ENCODE assay signal across 20 mouse cellular contexts in genomic region chr17:50687670-50688069, GRCm38 (mm10).
DNase-seq lines count a peak whose midpoint lies in the region; ATAC-seq and TF ChIP-seq lines count a peak whose summit lies in the region.
"Had no signal": no experiment of that assay in that cellular context is flagged by ENCODE, and none has a peak within 500 bp of the region (broad histone marks: within the 10 kb centered on the region; RNA-seq: fewer than 3 reads in every experiment).

No protein-coding gene starts in this region.

- intact Hi-C loops in gastrocnemius, adult 2 months (cut with DNase I) = no loop called here
- intact Hi-C loops in gastrocnemius, postnatal 36 days (cut with DNase I) = loop anchor here (5.0 kb wide), 1 partner anchor 180 kb away; the partner anchor contains the start of gene Plcl2

- no peak for TF ChIP-seq POLR2A in liver, adult 2 months (IDR thresholded peaks at IDR 0.05; ENCODE audit: extremely low read depth, insufficient read depth, low read length)

- no peak overlapping the region for H3K4me2 ChIP-seq in liver, embryonic 11.5 days
- H3K4me2 ChIP-seq in liver, postnatal 0 days (ENCODE audit: low read depth, low read length) = no peak overlapping the region
- H3K4me2 ChIP-seq in midbrain, embryonic 11.5 days = no peak overlapping the region
- no peak overlapping the region for H3K4me2 ChIP-seq in midbrain, embryonic 13.5 days (replicated peaks)

- H3K36me3 ChIP-seq in liver, adult 2 months (ENCODE audit: control insufficient read depth, insufficient read depth, low read length) = no peaks in the 10 kb centered on the region
- no peaks in the 10 kb centered on the region for H3K36me3 ChIP-seq in liver, embryonic 11.5 days (ENCODE audit: control insufficient read depth, insufficient read depth, low read length)
- no peaks in the 10 kb centered on the region; the same call in none of the 2 replicates for H3K36me3 ChIP-seq in liver, postnatal 0 days (replicated peaks; ENCODE audit: insufficient read depth, low read length)
- H3K36me3 ChIP-seq in midbrain, embryonic 11.5 days (ENCODE audit: control insufficient read depth, insufficient read depth, low read length) = no peaks in the 10 kb centered on the region
- H3K36me3 ChIP-seq in midbrain, embryonic 13.5 days = peaks cover 16% of the 10 kb centered on the region
- H3K36me3 ChIP-seq: G1E had no signal

- ATAC-seq in liver, embryonic 11.5 days (replicated peaks; ENCODE audit: low FRiP score) = no peak
- ATAC-seq in liver, postnatal 0 days = no peak
- ATAC-seq in midbrain, embryonic 11.5 days (ENCODE audit: low FRiP score) = no peak
- ATAC-seq in midbrain, embryonic 13.5 days = no peak
- ATAC-seq: activated CD4-positive, CD25-positive, alpha-beta regulatory T cell, adult 4 months; CD4-positive, CD25-positive, alpha-beta regulatory T cell, adult 4 months; Patski had no signal

- no peaks in the 10 kb centered on the region for H3K9me3 ChIP-seq in liver, embryonic 11.5 days (ENCODE audit: control insufficient read depth, low read length)
- no peaks in the 10 kb centered on the region for H3K9me3 ChIP-seq in liver, postnatal 0 days (ENCODE audit: low read length)
- no peaks in the 10 kb centered on the region for H3K9me3 ChIP-seq in midbrain, embryonic 11.5 days (ENCODE audit: control insufficient read depth, low read length)
- H3K9me3 ChIP-seq in midbrain, embryonic 13.5 days = no peaks in the 10 kb centered on the region

- TF ChIP-seq CTCF in gastrocnemius, adult 2 months (IDR thresholded peaks at IDR 0.05) = no peak
- no peak for TF ChIP-seq CTCF in liver, adult 2 months (IDR thresholded peaks at IDR 0.05; ENCODE audit: low read depth, low read length)
- TF ChIP-seq CTCF in liver, postnatal 0 days (IDR thresholded peaks at IDR 0.05; ENCODE audit: low read depth) = no peak

- H3K9ac ChIP-seq in liver, adult 2 months (ENCODE audit: low read depth, low read length) = no peak overlapping the region
- H3K9ac ChIP-seq in liver, embryonic 11.5 days (ENCODE audit: low read depth, low read length) = no peak overlapping the region
- no peak overlapping the region for H3K9ac ChIP-seq in liver, postnatal 0 days (replicated peaks)
- no peak overlapping the region for H3K9ac ChIP-seq in midbrain, embryonic 11.5 days (ENCODE audit: low read length)
- H3K9ac ChIP-seq in midbrain, embryonic 13.5 days (replicated peaks) = no peak overlapping the region

- no peaks in the 10 kb centered on the region for H3K79me2 ChIP-seq in liver, adult 2 months (ENCODE audit: control insufficient read depth, insufficient read depth, low read length)

- TF ChIP-seq EP300 in liver, postnatal 0 days (IDR thresholded peaks at IDR 0.05; ENCODE audit: low read depth) = no peak

- 88% methylated on average over 10 of the region's 10 CpGs for WGBS in liver, adult 2 months
- WGBS in liver, embryonic 11.5 days = 89% methylated on average over 10 of the region's 10 CpGs
- 89% methylated on average over 10 of the region's 10 CpGs for WGBS in liver, postnatal 0 days (ENCODE audit: insufficient replicate concordance)
- WGBS in midbrain, embryonic 11.5 days = 79% methylated on average over 10 of the region's 10 CpGs
- 80% methylated on average over 10 of the region's 10 CpGs for WGBS in midbrain, embryonic 13.5 days

- H3K4me1 ChIP-seq in liver, adult 2 months (ENCODE audit: control insufficient read depth, insufficient read depth, low read length) = peaks cover 11% of the 10 kb centered on the region
- no peaks in the 10 kb centered on the region for H3K4me1 ChIP-seq in liver, embryonic 11.5 days (replicated peaks; ENCODE audit: control insufficient read depth, insufficient read depth, low read length)
- H3K4me1 ChIP-seq in liver, postnatal 0 days (ENCODE audit: insufficient read depth) = no peaks in the 10 kb centered on the region
- no peaks in the 10 kb centered on the region for H3K4me1 ChIP-seq in midbrain, embryonic 11.5 days (ENCODE audit: control insufficient read depth, insufficient read depth, low read length)
- no peaks in the 10 kb centered on the region for H3K4me1 ChIP-seq in midbrain, embryonic 13.5 days (replicated peaks)

- DNase-seq in gastrocnemius, adult 2 months = no peak
- no peak for DNase-seq in gastrocnemius, postnatal 36 days
- DNase-seq in liver, adult 2 months (ENCODE audit: extremely low read depth, low read depth, low spot score) = no peak
- no peak for DNase-seq in liver, embryonic 11.5 days (ENCODE audit: low spot score)
- peak; percentile 4 for DNase-seq in liver, postnatal 0 days
- no peak for DNase-seq in liver
- DNase-seq in midbrain, embryonic 11.5 days (ENCODE audit: low spot score, missing footprints) = peak; percentile 51
- DNase-seq: adrenal gland, adult 2 months; adrenal gland, adult 8-10 months; adrenal gland, postnatal 10 days; adrenal gland, postnatal 14 days; adrenal gland, postnatal 25 days; adrenal gland, postnatal 36 days; B cell, adult 2 months had no signal

- H3K27ac ChIP-seq in gastrocnemius, adult 2 months = peak overlapping the region; percentile 35
- 0 out of 2 replicates have a peak overlapping the region, but pooled peaks have one; percentile 7 for H3K27ac ChIP-seq in liver, adult 2 months (replicated peaks; ENCODE audit: insufficient read depth, low read depth, low read length)
- H3K27ac ChIP-seq in liver, embryonic 11.5 days (ENCODE audit: low read depth, low read length) = no peak overlapping the region
- no peak overlapping the region for H3K27ac ChIP-seq in liver, postnatal 0 days (ENCODE audit: low read depth)
- no peak overlapping the region for H3K27ac ChIP-seq in midbrain, embryonic 11.5 days (ENCODE audit: low read depth, low read length)
- H3K27ac ChIP-seq in midbrain, embryonic 13.5 days = no peak overlapping the region

- H3K27me3 ChIP-seq in liver, adult 2 months (ENCODE audit: control insufficient read depth, insufficient read depth, low read length) = no peaks in the 10 kb centered on the region
- no peaks in the 10 kb centered on the region for H3K27me3 ChIP-seq in liver, embryonic 11.5 days (replicated peaks; ENCODE audit: control insufficient read depth, insufficient read depth, low read length)
- no peaks in the 10 kb centered on the region for H3K27me3 ChIP-seq in liver, postnatal 0 days (ENCODE audit: insufficient read depth, low read length)
- H3K27me3 ChIP-seq in midbrain, embryonic 11.5 days (ENCODE audit: control insufficient read depth, insufficient read depth, low read length) = no peaks in the 10 kb centered on the region
- H3K27me3 ChIP-seq in midbrain, embryonic 13.5 days = no peaks in the 10 kb centered on the region
- H3K27me3 ChIP-seq: CH12.LX had no signal

- H3K4me3 ChIP-seq in gastrocnemius, adult 2 months = no peak overlapping the region
- H3K4me3 ChIP-seq in liver, adult 2 months (ENCODE audit: insufficient read depth, low read depth, low read length) = no peak overlapping the region
- H3K4me3 ChIP-seq in liver, embryonic 11.5 days (ENCODE audit: low read depth, low read length) = no peak overlapping the region
- H3K4me3 ChIP-seq in liver, postnatal 0 days (ENCODE audit: low read depth, low read length) = no peak overlapping the region
- H3K4me3 ChIP-seq in midbrain, embryonic 11.5 days (ENCODE audit: low read depth, low read length) = no peak overlapping the region
- H3K4me3 ChIP-seq in midbrain, embryonic 13.5 days (replicated peaks) = no peak overlapping the region

Comparison
In these comparisons a context has a peak if more than half of its experiments do, and no peak if none do; other contexts are left out.
1. DNase-seq: peak in liver, postnatal 0 days (single experiment) and midbrain, embryonic 11.5 days (single experiment); none in gastrocnemius, adult 2 months (single experiment), gastrocnemius, postnatal 36 days (0 of 2), liver, adult 2 months (single experiment), liver, embryonic 11.5 days (single experiment) and liver (single experiment).
2. H3K27ac ChIP-seq: peak in gastrocnemius, adult 2 months (single experiment) and liver, adult 2 months (single experiment); none in liver, embryonic 11.5 days (single experiment), liver, postnatal 0 days (single experiment), midbrain, embryonic 11.5 days (single experiment) and midbrain, embryonic 13.5 days (single experiment).